Mouse (Mus musculus): ENCODE results near the gene Gna15. TPM values are rescaled to one million over a fixed set of nuclear protein-coding genes. Genes with fewer than 3 reads are reported as not detected.

Gna15 gene
- total RNA-seq, 2 experiments from 2014 or later, result 1.7 to 2.6 TPM

- no peak for DNase-seq (ENCODE audit: low spot score in 2 of 2)
These were observed 53.6 kb downstream of the Gna15 start for GRCm38 (mm10) chr10:81470454-81470853.

- no peak for DNase-seq (ENCODE audit: low spot score in 2 of 2)
These were observed 54.8 kb downstream of the Gna15 start for GRCm38 (mm10) chr10:81469253-81469652.

GRCm38 (mm10) chr10:81467670-81468235, 56.3 kb downstream of the Gna15 start:
- DNase-seq (ENCODE audit: low spot score in 2 of 2), result no peak

GRCm38 (mm10) chr10:81466881-81467280, 57.1 kb downstream of the Gna15 start:
- DNase-seq (ENCODE audit: low spot score in 2 of 2), result no peak

- DNase-seq (ENCODE audit: low spot score in 2 of 2), result no peak
These were observed 58.0 kb downstream of the Gna15 start for GRCm38 (mm10) chr10:81466066-81466465.

GRCm38 (mm10) chr10:81465265-81465645, 58.8 kb downstream of the Gna15 start:
- no peak for DNase-seq (ENCODE audit: low spot score in 2 of 2)

- no peak for DNase-seq (ENCODE audit: low spot score in 2 of 2)
These were observed 59.4 kb downstream of the Gna15 start for GRCm38 (mm10) chr10:81464405-81465264.

GRCm38 (mm10) chr10:81463531-81463930, 60.5 kb downstream of the Gna15 start:
- DNase-seq (ENCODE audit: low spot score in 2 of 2), result no peak

- no peak for DNase-seq (ENCODE audit: low spot score in 2 of 2)
These were observed 61.1 kb downstream of the Gna15 start for GRCm38 (mm10) chr10:81462917-81463316.

GRCm38 (mm10) chr10:81462415-81462804, 61.6 kb downstream of the Gna15 start:
- DNase-seq (ENCODE audit: low spot score in 2 of 2), result no peak

- no peak for DNase-seq (ENCODE audit: low spot score in 2 of 2)
These were observed 62.2 kb downstream of the Gna15 start for GRCm38 (mm10) chr10:81461673-81462414.

GRCm38 (mm10) chr10:81460951-81461350, 63.1 kb downstream of the Gna15 start:
- no peak for DNase-seq (ENCODE audit: low spot score in 2 of 2)

- no peak for DNase-seq (ENCODE audit: low spot score in 2 of 2)
These were observed 63.6 kb downstream of the Gna15 start for GRCm38 (mm10) chr10:81460471-81460870.

- no peak for DNase-seq (ENCODE audit: low spot score in 2 of 2)
These were observed 64.6 kb downstream of the Gna15 start for GRCm38 (mm10) chr10:81459399-81459798.

GRCm38 (mm10) chr10:81458267-81458666, 65.8 kb downstream of the Gna15 start:
- no peak for DNase-seq (ENCODE audit: low spot score in 2 of 2)

- no peak for DNase-seq (ENCODE audit: low spot score in 2 of 2)
These were observed 66.4 kb downstream of the Gna15 start for GRCm38 (mm10) chr10:81457624-81458023.

- no peak for DNase-seq (ENCODE audit: low spot score in 2 of 2)
These were observed 67.0 kb downstream of the Gna15 start for GRCm38 (mm10) chr10:81456983-81457563.

- no peak for DNase-seq (ENCODE audit: low spot score in 2 of 2)
These were observed 68.7 kb downstream of the Gna15 start, which contains the start of gene Nfic for GRCm38 (mm10) chr10:81455181-81455895. Nfic (minus strand) TSS chr10:81455635.

- DNase-seq (ENCODE audit: low spot score in 2 of 2), result no peak
These were observed 69.9 kb downstream of the Gna15 start for GRCm38 (mm10) chr10:81454106-81454505.

GRCm38 (mm10) chr10:81452947-81453288, 71.1 kb downstream of the Gna15 start:
- DNase-seq (ENCODE audit: low spot score in 2 of 2), result no peak
